Mouse (Mus musculus) hindbrain, embryonic 11.5 days (tissue): ENCODE measurements at regions not wholly inside any gene's neighbourhood (a gene's known extent, or its start where the extent isn't known, plus 50 kb on each side); places are given as distances from the start of the nearest gene placed in this dataset.
A peak's percentile ranks its signal among the peaks of the same experiment; 100 is the strongest.

Experiments
- ATAC-seq: fragments of 200-750 bp; cut with Nextera tagmentation; 2 replicates; pipeline ENCODE4 v1.8.0; 2017; ENCODE audit warnings: mild to moderate bottlenecking, moderate TSS enrichment, moderate library complexity; ENCODE audit not compliant: low FRiP score
- DNase-seq: peaks from one replicate; pipeline ENCODE4 v3.0.0-alpha.2; 2015; ENCODE audit warnings: low spot score
- H3K27ac ChIP-seq: fragments of 300-500 bp; sonication (generic); 2 replicates; pipeline ENCODE4 v1.5.1; 2014; ENCODE audit warnings: mild to moderate bottlenecking, low read depth, low read length
- H3K27me3 ChIP-seq: fragments of 300-500 bp; sonication (generic); 2 replicates; pipeline ENCODE4 v1.6.1; 2014; ENCODE audit warnings: mild to moderate bottlenecking, low read length, moderate library complexity, mixed read lengths; ENCODE audit not compliant: control insufficient read depth, insufficient read depth
- H3K36me3 ChIP-seq: fragments of 300-500 bp; sonication (generic); 2 replicates; pipeline ENCODE4 v1.6.1; 2014; ENCODE audit warnings: mild to moderate bottlenecking, low read length, moderate library complexity, mixed read lengths; ENCODE audit not compliant: control insufficient read depth, insufficient read depth
- H3K4me1 ChIP-seq: fragments of 300-500 bp; sonication (generic); replicated peaks from 2 replicates; pipeline ENCODE4 v1.6.1; 2014; ENCODE audit warnings: low read length, mixed read lengths; ENCODE audit not compliant: control insufficient read depth, insufficient read depth
- H3K4me2 ChIP-seq: fragments of 300-500 bp; sonication (generic); replicated peaks from 2 replicates; pipeline ENCODE4 v1.6.1; 2014; ENCODE audit warnings: mild to moderate bottlenecking, low read depth, low read length
- H3K4me3 ChIP-seq: fragments of 300-500 bp; sonication (generic); 2 replicates; pipeline ENCODE4 v1.5.1; 2014; ENCODE audit warnings: low read depth, low read length
- H3K9ac ChIP-seq: fragments of 300-500 bp; sonication (generic); 2 replicates; pipeline ENCODE4 v1.6.1; 2014; ENCODE audit warnings: low read depth, low read length
- H3K9me3 ChIP-seq: fragments of 300-500 bp; sonication (generic); 2 replicates; pipeline ENCODE4 v1.6.1; 2016; ENCODE audit warnings: low read length; ENCODE audit not compliant: control insufficient read depth
- WGBS: fragments of 180-500 bp; shearing (Covaris S2); extraction: QIAGEN DNeasy Blood & Tissue Kit; methylation state at CpG from one replicate; pipeline ENCODE4 v1.1.7; 2014; 5-methylcytosine and 5-hydroxymethylcytosine counted together

GRCm38 (mm10) chr8:81097076-81097819, 82.5 kb upstream of the Usp38 start:
- DNase-seq: no peak
- no peak for ATAC-seq
- H3K4me3 ChIP-seq: no peak overlapping the region

GRCm38 (mm10) chr8:81095237-81095636, 80.5 kb upstream of the Usp38 start:
- Histone ChIP-seq H3K4me1 (no peaks in the 10 kb centered on the region), H3K4me3 (no peak overlapping the region), H3K9ac (no peak overlapping the region), H3K36me3 (no peaks in the 10 kb centered on the region), H3K9me3 (no peaks in the 10 kb centered on the region), H3K4me2 (no peak overlapping the region), H3K27ac (no peak overlapping the region), H3K27me3 (no peaks in the 10 kb centered on the region)
- DNase-seq: no peak
- ATAC-seq: no peak
- 81% methylated on average over 2 of the region's 2 CpGs for WGBS

More at GRCm38 (mm10) chr8:81097076-81097819, 82.5 kb upstream of the Usp38 start:
- WGBS: 53% methylated on average over 9 of the region's 9 CpGs
- H3K36me3 ChIP-seq: no peaks in the 10 kb centered on the region
- H3K4me1 ChIP-seq: no peaks in the 10 kb centered on the region
- H3K9ac ChIP-seq: no peak overlapping the region
- no peak overlapping the region for H3K4me2 ChIP-seq
- H3K9me3 ChIP-seq: no peaks in the 10 kb centered on the region
- H3K27ac ChIP-seq: no peak overlapping the region
- H3K27me3 ChIP-seq: no peaks in the 10 kb centered on the region

GRCm38 (mm10) chr8:81080865-81081637, 66.3 kb upstream of the Usp38 start:
- H3K27me3 ChIP-seq: no peaks in the 10 kb centered on the region
- no peak overlapping the region for H3K27ac ChIP-seq
- H3K36me3 ChIP-seq: no peaks in the 10 kb centered on the region
- 67% methylated on average over 12 of the region's 12 CpGs for WGBS
- no peaks in the 10 kb centered on the region for H3K4me1 ChIP-seq
- no peak overlapping the region for H3K4me2 ChIP-seq
- DNase-seq (no peak), ATAC-seq (peak; percentile 45)
- no peaks in the 10 kb centered on the region for H3K9me3 ChIP-seq
- H3K4me3 ChIP-seq: no peak overlapping the region
- H3K9ac ChIP-seq: no peak overlapping the region

GRCm38 (mm10) chr8:81079887-81080300, 65.2 kb upstream of the Usp38 start:
- Histone ChIP-seq H3K4me1 (no peaks in the 10 kb centered on the region), H3K4me3 (no peak overlapping the region), H3K36me3 (no peaks in the 10 kb centered on the region), H3K9ac (no peak overlapping the region), H3K27ac (no peak overlapping the region), H3K4me2 (no peak overlapping the region), H3K9me3 (no peaks in the 10 kb centered on the region), H3K27me3 (no peaks in the 10 kb centered on the region)
- no peak for DNase-seq
- no peak for ATAC-seq
- WGBS: 82% methylated on average over 8 of the region's 8 CpGs

GRCm38 (mm10) chr8:81069080-81069840, 54.5 kb upstream of the Usp38 start:
- Histone ChIP-seq H3K27ac (no peak overlapping the region), H3K4me1 (no peaks in the 10 kb centered on the region), H3K27me3 (no peaks in the 10 kb centered on the region), H3K4me2 (no peak overlapping the region), H3K9me3 (no peaks in the 10 kb centered on the region), H3K4me3 (no peak overlapping the region), H3K36me3 (no peaks in the 10 kb centered on the region), H3K9ac (no peak overlapping the region)
- 84% methylated on average over 5 of the region's 5 CpGs for WGBS
- DNase-seq (no peak), ATAC-seq (no peak)

GRCm38 (mm10) chr8:81068519-81068918, 53.8 kb upstream of the Usp38 start:
- no peak overlapping the region for H3K4me3 ChIP-seq
- no peak overlapping the region for H3K27ac ChIP-seq
- no peak overlapping the region for H3K9ac ChIP-seq
- ATAC-seq (no peak), DNase-seq (no peak)
- H3K9me3 ChIP-seq: no peaks in the 10 kb centered on the region
- no peaks in the 10 kb centered on the region for H3K36me3 ChIP-seq
- H3K4me2 ChIP-seq: no peak overlapping the region
- H3K4me1 ChIP-seq: no peaks in the 10 kb centered on the region
- H3K27me3 ChIP-seq: no peaks in the 10 kb centered on the region
- WGBS: 85% methylated on average over 3 of the region's 3 CpGs

- no peak for ATAC-seq
- H3K27me3 ChIP-seq: no peaks in the 10 kb centered on the region
- DNase-seq: no peak
- no peaks in the 10 kb centered on the region for H3K36me3 ChIP-seq
- no peak overlapping the region for H3K4me3 ChIP-seq
- no peaks in the 10 kb centered on the region for H3K9me3 ChIP-seq
- no peak overlapping the region for H3K9ac ChIP-seq
- no peaks in the 10 kb centered on the region for H3K4me1 ChIP-seq
- WGBS: 79% methylated on average over 2 of the region's 2 CpGs
- H3K4me2 ChIP-seq: no peak overlapping the region
- no peak overlapping the region for H3K27ac ChIP-seq
Observed at GRCm38 (mm10) chr8:81066765-81067164, 52.0 kb upstream of the Usp38 start.
